Mouse (Mus musculus) heart, embryonic 15.5 days (tissue): Measurements from ENCODE around the gene Baz2b. TPM values are rescaled to one million over a fixed set of nuclear protein-coding genes. Genes with fewer than 3 reads are reported as not detected.

Experiments
- ATAC-seq: fragments of 200-750 bp; cut with Nextera tagmentation; replicated peaks from 2 replicates; pipeline ENCODE4 v1.8.0; 2017; ENCODE audit warnings: low read depth, moderate TSS enrichment; ENCODE audit not compliant: insufficient number of reproducible peaks, insufficient read depth, low FRiP score
- H3K27ac ChIP-seq: fragments of 300-500 bp; sonication (generic); 2 replicates; pipeline ENCODE4 v1.5.1; 2015; ENCODE audit warnings: mild to moderate bottlenecking, inconsistent platforms
- H3K27me3 ChIP-seq: fragments of 300-500 bp; sonication (generic); 2 replicates; pipeline ENCODE4 v1.6.1; 2015; ENCODE audit warnings: inconsistent platforms
- H3K36me3 ChIP-seq: fragments of 300-500 bp; sonication (generic); 2 replicates; pipeline ENCODE4 v1.6.1; 2015; ENCODE audit warnings: mild to moderate bottlenecking, inconsistent platforms
- H3K4me1 ChIP-seq: fragments of 300-500 bp; sonication (generic); replicated peaks from 2 replicates; pipeline ENCODE4 v1.6.1; 2015; ENCODE audit warnings: inconsistent platforms
- H3K4me2 ChIP-seq: fragments of 300-500 bp; sonication (generic); 2 replicates; pipeline ENCODE4 v1.6.1; 2015; ENCODE audit warnings: inconsistent platforms, mild to moderate bottlenecking, moderate library complexity
- H3K4me3 ChIP-seq: fragments of 300-500 bp; sonication (generic); 2 replicates; pipeline ENCODE4 v1.5.1; 2015; ENCODE audit warnings: mild to moderate bottlenecking, inconsistent platforms
- H3K9ac ChIP-seq: fragments of 300-500 bp; sonication (generic); 2 replicates; pipeline ENCODE4 v1.6.1; 2015; ENCODE audit warnings: mild to moderate bottlenecking, inconsistent platforms
- H3K9me3 ChIP-seq: fragments of 300-500 bp; sonication (generic); replicated peaks from 2 replicates; pipeline ENCODE4 v1.6.1; 2016; ENCODE audit warnings: inconsistent platforms
- WGBS: fragments of 180-500 bp; shearing (Covaris S2); methylation state at CpG from one replicate; pipeline ENCODE4 v1.1.7; 2015; ENCODE audit warnings: mixed read lengths; 5-methylcytosine and 5-hydroxymethylcytosine counted together
- polyA plus RNA-seq: library from polyadenylated mRNA; unstranded; fragments of >200 nt; fragmentation: Nextera tagmentation; extraction: Ambion mirVana; gene quantifications from 2 replicates; pipeline ENCODE4 v1.2.1, GENCODE M21; 2015

Gene Baz2b
- polyA plus RNA-seq, 1 experiment from 2014 or later, result 42.3 TPM

- H3K9me3 ChIP-seq, result no peaks in the 10 kb centered on the region
- H3K9ac ChIP-seq, result no peak overlapping the region
- WGBS, result 67% methylated on average over 4 of the region's 4 CpGs
- no peak for ATAC-seq
- no peak overlapping the region for H3K4me2 ChIP-seq
- H3K27me3 ChIP-seq, result no peaks in the 10 kb centered on the region
- H3K4me3 ChIP-seq, result no peak overlapping the region
- no peak overlapping the region for H3K27ac ChIP-seq
- H3K36me3 ChIP-seq, result peaks cover 10% of the 10 kb centered on the region
- peaks cover 15% of the 10 kb centered on the region for H3K4me1 ChIP-seq
Measured at GRCm38 (mm10) chr2:59951127-59951526, 258.5 kb downstream of the Baz2b start.

DNA sequence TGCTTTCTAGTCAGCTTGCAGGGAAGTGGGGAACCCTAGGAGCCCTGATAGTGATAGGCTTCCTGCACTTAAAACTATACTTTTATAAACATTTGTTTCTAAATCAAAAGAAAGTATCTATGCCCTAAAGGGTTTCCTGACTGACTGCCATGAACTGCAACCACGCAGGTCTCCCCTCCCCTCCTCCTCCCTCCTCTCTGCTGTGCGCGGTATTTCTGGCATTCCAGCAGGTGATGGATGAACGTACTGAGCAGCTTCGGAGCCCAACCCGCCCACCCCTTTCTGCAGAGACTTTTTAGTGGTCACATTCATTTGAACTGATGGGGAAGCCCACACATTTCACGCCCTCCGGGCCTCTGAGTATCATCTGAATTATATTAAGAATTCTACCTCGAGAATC is 273.3 kb downstream of the Baz2b start:
- Histone ChIP-seq H3K4me1 (peaks cover 10% of the 10 kb centered on the region; the same call in 1 of the 2 replicates), H3K27me3 (no peaks in the 10 kb centered on the region), H3K9ac (no peak overlapping the region), H3K27ac (peak overlapping the region; percentile 27; the same call in 1 of the 2 replicates), H3K4me2 (no peak overlapping the region), H3K4me3 (no peak overlapping the region), H3K9me3 (no peaks in the 10 kb centered on the region), H3K36me3 (peaks cover 25% of the 10 kb centered on the region)
- ATAC-seq, result no peak
- 38% methylated on average over 9 of the region's 9 CpGs for WGBS

- Histone ChIP-seq H3K27ac (no peak overlapping the region), H3K4me3 (no peak overlapping the region), H3K27me3 (no peaks in the 10 kb centered on the region), H3K9me3 (no peaks in the 10 kb centered on the region), H3K4me1 (peaks cover 10% of the 10 kb centered on the region; the same call in 1 of the 2 replicates), H3K4me2 (no peak overlapping the region), H3K9ac (no peak overlapping the region), H3K36me3 (peaks cover 23% of the 10 kb centered on the region; the same call in 1 of the 2 replicates)
- 83% methylated on average over 3 of the region's 3 CpGs for WGBS
- no peak for ATAC-seq
Measured at GRCm38 (mm10) chr2:59933129-59933528, 276.5 kb downstream of the Baz2b start.

DNA sequence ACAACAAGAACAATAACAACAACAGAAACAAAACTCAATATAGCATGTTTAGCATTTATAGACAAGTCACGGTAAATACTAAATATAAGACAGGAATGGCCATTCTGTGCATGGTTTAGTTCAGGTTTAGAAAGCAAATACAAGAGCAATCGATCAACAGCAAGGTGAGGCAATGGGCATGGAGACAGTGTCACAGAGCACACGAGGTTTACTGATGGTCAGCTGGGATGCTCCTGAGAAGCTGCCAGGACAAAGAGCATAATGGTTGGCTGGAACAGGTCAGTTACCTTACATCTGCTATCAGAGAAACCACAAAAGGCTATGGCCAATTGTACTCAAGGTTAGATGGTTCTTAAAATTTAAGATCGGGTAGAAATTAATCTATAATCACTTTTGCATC is 277.4 kb downstream of the Baz2b start:
- peaks cover 10% of the 10 kb centered on the region; the same call in 1 of the 2 replicates for H3K4me1 ChIP-seq
- peaks cover 23% of the 10 kb centered on the region; the same call in 1 of the 2 replicates for H3K36me3 ChIP-seq
- H3K27ac ChIP-seq, result no peak overlapping the region
- H3K9me3 ChIP-seq, result no peaks in the 10 kb centered on the region
- WGBS, result 87% methylated on average over 4 of the region's 4 CpGs
- no peak for ATAC-seq
- H3K4me2 ChIP-seq, result no peak overlapping the region
- H3K9ac ChIP-seq, result no peak overlapping the region
- no peaks in the 10 kb centered on the region for H3K27me3 ChIP-seq
- no peak overlapping the region for H3K4me3 ChIP-seq

- no peak overlapping the region for H3K9ac ChIP-seq
- H3K36me3 ChIP-seq, result peaks cover 55% of the 10 kb centered on the region
- H3K27me3 ChIP-seq, result no peaks in the 10 kb centered on the region
- H3K27ac ChIP-seq, result no peak overlapping the region
- no peak overlapping the region for H3K4me2 ChIP-seq
- 86% methylated on average over 11 of the region's 11 CpGs for WGBS
- H3K4me1 ChIP-seq, result no peaks in the 10 kb centered on the region
- H3K4me3 ChIP-seq, result no peak overlapping the region
- no peak for ATAC-seq
- H3K9me3 ChIP-seq, result no peaks in the 10 kb centered on the region
Measured at GRCm38 (mm10) chr2:59913610-59914009, 296.0 kb downstream of the Baz2b start.

GRCm38 (mm10) chr2:59908048-59908447 is 301.6 kb downstream of the Baz2b start:
- Histone ChIP-seq H3K27ac (no peak overlapping the region), H3K36me3 (peaks cover 41% of the 10 kb centered on the region), H3K4me2 (no peak overlapping the region), H3K9me3 (no peaks in the 10 kb centered on the region), H3K4me3 (no peak overlapping the region), H3K4me1 (no peaks in the 10 kb centered on the region), H3K27me3 (no peaks in the 10 kb centered on the region), H3K9ac (no peak overlapping the region)
- WGBS, result 89% methylated on average over 9 of the region's 9 CpGs
- no peak for ATAC-seq

DNA sequence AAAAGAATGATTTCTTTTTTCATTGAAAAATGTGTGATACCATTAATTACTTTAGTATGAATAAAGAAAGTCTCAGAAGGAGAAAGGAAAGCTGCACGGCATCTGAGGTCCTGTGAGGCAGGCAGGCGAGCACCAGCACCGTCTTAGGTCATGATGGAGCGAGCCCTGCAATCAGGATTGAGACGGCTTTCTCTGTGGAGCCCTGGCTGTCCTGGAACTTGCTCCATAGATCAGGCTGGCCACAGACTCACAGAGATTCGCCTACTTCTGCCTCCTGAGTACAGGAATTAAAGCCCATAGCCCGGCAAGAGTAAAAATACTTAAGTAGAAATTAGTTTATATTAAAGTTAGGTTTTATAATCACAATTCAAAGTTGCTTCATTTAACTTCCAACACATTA is 305.6 kb downstream of the Baz2b start:
- ATAC-seq, result no peak
- peaks cover 28% of the 10 kb centered on the region for H3K36me3 ChIP-seq
- no peak overlapping the region for H3K4me3 ChIP-seq
- no peaks in the 10 kb centered on the region for H3K27me3 ChIP-seq
- H3K4me2 ChIP-seq, result no peak overlapping the region
- no peaks in the 10 kb centered on the region for H3K4me1 ChIP-seq
- H3K9me3 ChIP-seq, result no peaks in the 10 kb centered on the region
- WGBS, result 86% methylated on average over 7 of the region's 7 CpGs
- H3K9ac ChIP-seq, result no peak overlapping the region
- H3K27ac ChIP-seq, result no peak overlapping the region

- Histone ChIP-seq H3K9ac (no peak overlapping the region), H3K4me3 (no peak overlapping the region), H3K4me2 (no peak overlapping the region), H3K27me3 (no peaks in the 10 kb centered on the region), H3K27ac (no peak overlapping the region), H3K9me3 (no peaks in the 10 kb centered on the region), H3K36me3 (peaks cover 19% of the 10 kb centered on the region), H3K4me1 (peaks cover 12% of the 10 kb centered on the region)
- no peak for ATAC-seq
- 79% methylated on average over 4 of the region's 4 CpGs for WGBS
Measured at GRCm38 (mm10) chr2:59898666-59899065, 311.0 kb downstream of the Baz2b start.

DNA sequence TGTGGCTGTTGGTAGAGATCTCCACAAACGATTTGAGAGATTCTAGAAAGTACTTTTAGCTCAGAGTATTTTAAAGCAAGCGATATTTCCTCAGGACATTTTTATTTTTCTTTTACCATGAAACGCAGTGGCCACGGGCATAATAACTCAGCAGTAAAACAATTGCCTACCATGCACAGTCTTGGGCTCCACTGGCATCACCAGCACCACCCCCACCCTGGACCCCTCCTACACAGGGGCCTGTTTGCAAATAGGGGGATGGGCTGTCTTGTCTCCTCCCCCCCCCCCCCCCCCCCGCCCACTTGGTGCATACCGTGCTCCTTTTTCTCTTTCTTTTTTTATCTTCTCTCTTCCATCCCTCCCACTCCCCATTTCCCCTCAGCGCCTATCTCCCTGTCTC is 311.5 kb downstream of the Baz2b start:
- WGBS, result 76% methylated on average over 6 of the region's 7 CpGs
- Histone ChIP-seq H3K4me3 (no peak overlapping the region), H3K36me3 (peaks cover 19% of the 10 kb centered on the region)

DNA sequence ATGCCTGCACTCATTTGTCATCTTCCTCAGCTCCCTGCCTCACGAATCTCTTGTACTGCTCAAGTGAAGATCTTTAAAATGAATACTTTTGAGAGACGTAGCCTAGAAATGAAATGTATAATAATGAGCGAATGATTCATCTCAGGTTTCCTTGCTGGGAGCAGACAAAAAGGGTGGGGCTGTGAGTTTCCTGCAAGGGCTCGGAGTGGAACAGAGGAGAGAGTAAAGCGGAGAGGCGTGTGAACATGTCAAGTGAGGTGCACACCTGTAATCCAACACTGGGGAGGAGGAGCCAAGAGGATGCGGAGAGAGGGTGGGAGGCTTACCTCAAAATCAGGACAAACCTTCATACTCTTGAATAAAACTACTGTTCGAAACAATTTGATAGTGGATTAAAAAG is 312.8 kb downstream of the Baz2b start:
- WGBS, result 61% methylated on average over 8 of the region's 8 CpGs
- H3K27me3 ChIP-seq, result no peaks in the 10 kb centered on the region
- peaks cover 15% of the 10 kb centered on the region for H3K36me3 ChIP-seq
- no peaks in the 10 kb centered on the region for H3K9me3 ChIP-seq
- peak overlapping the region; percentile 66 for H3K27ac ChIP-seq
- no peak for ATAC-seq
- H3K4me1 ChIP-seq, result peaks cover 12% of the 10 kb centered on the region
- H3K4me2 ChIP-seq, result no peak overlapping the region
- no peak overlapping the region for H3K9ac ChIP-seq
- no peak overlapping the region for H3K4me3 ChIP-seq

More for the DNA sequence above, 311.5 kb downstream of the Baz2b start:
- Histone ChIP-seq H3K9me3 (no peaks in the 10 kb centered on the region), H3K9ac (no peak overlapping the region), H3K27ac (no peak overlapping the region), H3K4me1 (peaks cover 12% of the 10 kb centered on the region), H3K4me2 (no peak overlapping the region), H3K27me3 (no peaks in the 10 kb centered on the region)
- no peak for ATAC-seq

GRCm38 (mm10) chr2:59896400-59896799 is 313.2 kb downstream of the Baz2b start:
- H3K4me1 ChIP-seq, result peaks cover 12% of the 10 kb centered on the region
- peak; percentile 62; the same call in 1 of the 2 replicates for ATAC-seq
- peaks cover 15% of the 10 kb centered on the region for H3K36me3 ChIP-seq
- H3K9ac ChIP-seq, result no peak overlapping the region
- no peak overlapping the region for H3K4me2 ChIP-seq
- no peaks in the 10 kb centered on the region for H3K27me3 ChIP-seq
- H3K4me3 ChIP-seq, result no peak overlapping the region
- no peaks in the 10 kb centered on the region for H3K9me3 ChIP-seq
- peak overlapping the region; percentile 66 for H3K27ac ChIP-seq
- 33% methylated on average over 7 of the region's 7 CpGs for WGBS

DNA sequence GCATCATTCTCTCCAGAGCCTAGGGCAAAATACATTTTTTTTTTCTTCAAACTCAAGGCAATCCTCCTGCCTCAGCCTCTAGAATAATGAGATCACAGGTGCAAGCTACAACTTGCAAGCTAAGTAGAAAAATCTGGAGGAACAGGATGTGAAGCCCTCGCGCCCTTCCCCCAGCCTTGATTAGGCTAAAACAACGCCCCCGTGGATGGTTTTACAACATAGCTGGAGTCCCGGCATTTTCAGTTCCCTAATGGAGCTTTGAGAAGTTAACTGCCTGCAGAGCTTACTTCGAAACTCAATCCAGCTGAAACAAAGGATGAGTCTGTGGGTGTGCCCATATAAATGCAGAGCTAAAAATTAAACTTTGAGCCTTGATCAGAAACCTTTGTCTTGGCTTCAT is 319.9 kb downstream of the Baz2b start:
- H3K4me2 ChIP-seq, result no peak overlapping the region
- no peaks in the 10 kb centered on the region for H3K9me3 ChIP-seq
- WGBS, result 88% methylated on average over 6 of the region's 6 CpGs
- no peak overlapping the region for H3K4me3 ChIP-seq
- no peak overlapping the region for H3K9ac ChIP-seq
- no peak overlapping the region for H3K27ac ChIP-seq
- no peaks in the 10 kb centered on the region for H3K27me3 ChIP-seq
- no peaks in the 10 kb centered on the region for H3K36me3 ChIP-seq
- ATAC-seq, result no peak
- H3K4me1 ChIP-seq, result no peaks in the 10 kb centered on the region
